Mouse (Mus musculus) adrenal gland, postnatal 36 days (tissue): ENCODE measurements around the gene Maats1. TPM values are rescaled to one million over a fixed set of nuclear protein-coding genes. Genes with fewer than 3 reads are reported as not detected.
A peak's percentile ranks its signal among the peaks of the same experiment; 100 is the strongest.
"Not testable (repeated sequence)": the region's sequence is repeated elsewhere in the genome, so short reads cannot be mapped to it uniquely, and the experiment has no call there.

Experiments
- DNase-seq, 2 experiments: peaks; one replicate each; pipeline ENCODE4 v3.0.0; 2021; ENCODE audit warnings: mixed read lengths in 1 of 2
- total RNA-seq, 2 experiments: library from RNA; stranded (reverse); gene quantifications; 2 replicates each; pipeline ENCODE4 v1.2.3; 2021

Gene Maats1
- total RNA-seq, 2 experiments from 2014 or later = 0.66 to 0.70 TPM

- no peak for DNase-seq
These were observed 6.3 kb upstream of the Maats1 start for GRCm38 (mm10) chr16:38348217-38348761.

DNA sequence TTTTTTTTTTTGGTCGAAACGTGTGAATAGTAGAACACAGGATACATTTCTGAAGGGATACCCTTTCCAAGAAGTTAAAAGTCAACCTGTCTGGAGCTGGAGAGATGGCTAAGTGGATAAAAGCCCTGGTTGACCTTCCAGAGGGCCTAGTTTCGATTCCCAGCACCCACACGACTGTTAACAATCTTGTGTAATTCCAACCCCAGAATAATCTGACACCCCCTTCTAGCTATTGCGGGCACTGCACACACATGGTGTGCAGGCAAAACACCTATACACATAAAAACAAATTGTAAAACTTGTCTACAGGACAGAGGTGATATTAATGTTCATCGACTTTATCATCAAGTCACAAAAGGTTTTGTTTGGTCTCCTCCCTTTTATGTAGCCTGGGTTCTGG, 5.6 kb upstream of the Maats1 start:
- DNase-seq = no peak

DNA sequence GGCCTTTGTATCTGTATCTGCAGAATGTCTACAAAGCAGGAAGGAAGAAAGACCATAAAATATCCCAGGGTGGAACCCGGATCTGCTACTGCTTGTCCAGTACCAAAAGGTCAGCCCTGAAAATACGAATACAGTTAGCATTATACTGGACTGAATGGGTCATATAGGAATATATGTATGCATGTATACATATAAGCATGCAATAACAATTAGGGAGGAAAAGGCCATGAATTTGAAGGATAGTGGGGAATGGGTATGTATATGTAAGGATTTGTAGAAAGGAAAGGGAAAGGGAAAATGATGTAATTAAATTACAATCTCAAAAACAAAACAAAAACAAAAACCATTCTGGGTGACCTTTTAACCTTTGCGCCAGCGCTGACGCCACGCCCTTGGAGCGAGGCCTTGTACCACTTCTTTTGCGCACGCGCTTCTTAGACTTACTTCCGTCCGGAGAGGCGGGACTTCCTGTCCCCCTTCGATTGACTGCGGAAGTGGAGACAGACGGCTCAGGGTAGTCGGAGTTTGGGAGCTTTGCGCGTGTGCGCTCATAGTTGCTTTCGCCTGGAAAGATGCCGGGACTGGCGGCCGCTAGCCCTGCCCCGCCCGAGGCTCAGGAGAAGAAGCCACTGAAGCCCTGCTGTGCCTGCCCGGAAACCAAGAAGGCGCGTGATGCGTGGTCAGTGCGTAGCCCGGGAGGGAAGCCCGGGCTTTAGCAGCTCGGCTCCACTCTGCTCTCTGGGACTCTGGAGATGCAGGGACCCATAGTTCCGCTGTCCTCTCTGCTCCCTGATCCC, 4.8 kb upstream of the Maats1 start, which contains the start of the genes Cox17 and Gm21987:
Cox17 (plus strand) TSS at position 463 of the 797 bp plus-strand sequence.
Gm21987 (plus strand) TSS at position 512 of the 797 bp plus-strand sequence.
- DNase-seq = peak; percentile 92 to 93

DNA sequence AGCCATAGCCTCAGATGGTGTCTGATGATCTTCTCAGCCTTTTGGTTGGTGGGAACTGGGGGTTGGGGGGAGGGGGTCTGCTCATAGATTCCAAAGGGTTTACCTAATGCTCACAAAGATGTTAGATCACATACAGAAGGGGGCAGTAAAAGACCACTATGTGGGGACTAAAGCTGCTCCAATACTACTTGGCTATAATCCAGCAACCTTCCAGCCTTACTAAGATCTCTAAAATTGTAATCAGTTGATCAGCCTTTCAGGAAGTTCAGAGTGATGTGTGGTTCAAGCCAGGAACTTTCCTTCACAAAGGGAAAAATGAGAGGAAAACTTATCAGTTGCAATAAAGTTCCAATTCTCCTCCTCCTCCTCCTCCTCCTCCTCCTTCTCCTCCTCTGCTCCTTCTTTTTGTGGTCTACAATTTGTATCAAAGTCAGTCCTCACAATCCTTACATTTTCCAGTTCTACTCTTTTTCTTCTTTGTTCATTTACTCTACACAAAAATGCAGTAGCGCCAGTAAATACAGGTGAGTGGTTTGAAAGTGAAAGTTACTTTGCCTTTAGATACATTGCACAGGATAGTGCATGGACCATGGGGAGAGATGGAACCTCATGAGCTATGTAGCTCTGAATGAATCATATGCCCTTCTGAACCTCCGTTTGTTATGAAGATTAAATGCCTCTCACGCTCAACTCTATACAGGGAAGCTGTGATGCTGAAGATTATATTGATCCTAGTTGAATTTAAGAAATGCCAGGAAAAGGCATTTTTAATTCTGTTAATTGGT, 3.2 kb upstream of the Maats1 start:
- DNase-seq = no peak

DNA sequence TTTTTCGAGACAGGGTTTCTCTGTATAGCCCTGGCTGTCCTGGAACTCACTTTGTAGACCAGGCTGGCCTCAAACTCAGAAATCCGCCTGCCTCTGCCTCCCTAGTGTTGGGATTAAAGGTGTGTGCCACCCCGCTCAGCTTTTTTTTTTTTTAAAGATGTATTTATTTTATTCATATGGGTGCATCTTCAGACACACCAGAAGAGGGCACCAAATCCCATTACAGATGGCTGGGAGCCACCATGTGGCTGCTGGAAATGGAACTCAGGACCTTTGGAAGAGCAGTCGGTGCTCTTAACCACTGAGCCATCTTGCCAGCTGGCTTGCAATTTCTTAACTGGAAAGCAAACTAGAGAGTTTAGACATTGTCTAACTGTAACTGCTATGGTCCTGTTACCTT, 3.9 kb downstream of the Maats1 start:
- not testable (repeated sequence) for DNase-seq

DNA sequence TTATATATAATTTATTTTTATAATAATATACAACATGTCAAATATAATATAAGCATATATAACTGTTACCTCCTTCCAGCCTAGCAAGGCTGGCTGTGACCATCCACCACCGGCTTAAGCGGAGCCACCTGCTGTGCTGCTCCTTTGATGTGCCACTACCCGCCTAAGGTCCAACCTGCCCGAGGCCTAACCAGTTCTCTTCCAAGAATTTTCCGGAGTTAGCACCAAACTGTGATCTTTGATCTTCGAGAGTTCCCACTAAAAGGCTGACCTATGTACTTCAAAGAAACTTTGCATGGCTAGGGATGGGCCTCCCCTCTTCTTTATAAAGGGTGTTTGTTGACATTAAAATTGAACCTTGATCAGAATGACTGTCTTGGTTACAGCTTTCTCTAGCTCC, 7.5 kb downstream of the Maats1 start:
- DNase-seq = no peak

DNA sequence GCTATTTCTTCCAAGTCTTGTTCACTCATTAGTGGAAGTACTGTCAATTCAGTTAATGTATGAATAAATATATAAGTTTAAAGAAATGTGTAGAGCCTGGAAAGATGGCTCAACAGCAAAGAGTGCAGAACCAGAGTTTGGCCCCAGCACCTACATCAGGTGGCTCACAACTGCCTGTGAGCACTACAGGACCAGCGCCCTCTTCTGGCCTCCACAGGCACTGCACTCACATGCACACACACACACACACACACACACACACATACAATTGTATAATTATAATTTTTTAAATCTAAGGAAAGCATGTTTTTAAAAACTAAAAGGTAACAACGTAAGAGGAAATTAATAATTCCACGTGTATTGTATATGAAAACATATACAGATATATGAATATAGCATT, 12.6 kb downstream of the Maats1 start:
- no peak for DNase-seq

GRCm38 (mm10) chr16:38326778-38327397, 15.1 kb downstream of the Maats1 start:
- DNase-seq = no peak

- no peak for DNase-seq
These were observed 17.6 kb downstream of the Maats1 start for GRCm38 (mm10) chr16:38324311-38324710.

GRCm38 (mm10) chr16:38321452-38321935, 20.4 kb downstream of the Maats1 start:
- peak; percentile 41 to 69 for DNase-seq

DNA sequence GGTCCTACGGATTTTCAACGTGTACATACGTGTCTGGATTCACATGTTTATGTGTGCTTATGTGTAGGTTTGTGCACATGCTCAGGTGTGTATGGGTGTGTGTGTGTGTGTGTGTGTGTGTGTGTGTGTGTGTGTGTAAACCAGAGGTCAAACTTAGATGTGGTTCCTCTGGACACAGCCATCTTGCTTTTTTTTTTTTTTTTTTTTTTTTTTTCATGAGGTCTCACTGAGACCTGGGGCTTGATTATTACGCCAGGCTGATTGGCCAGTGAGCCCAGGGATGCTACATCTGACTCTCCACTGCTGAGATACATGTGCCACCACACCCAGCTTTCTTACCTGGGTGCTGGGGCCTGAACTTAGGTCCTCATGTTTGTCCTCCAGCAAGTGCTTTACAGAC, 22.9 kb downstream of the Maats1 start:
- no peak for DNase-seq

DNA sequence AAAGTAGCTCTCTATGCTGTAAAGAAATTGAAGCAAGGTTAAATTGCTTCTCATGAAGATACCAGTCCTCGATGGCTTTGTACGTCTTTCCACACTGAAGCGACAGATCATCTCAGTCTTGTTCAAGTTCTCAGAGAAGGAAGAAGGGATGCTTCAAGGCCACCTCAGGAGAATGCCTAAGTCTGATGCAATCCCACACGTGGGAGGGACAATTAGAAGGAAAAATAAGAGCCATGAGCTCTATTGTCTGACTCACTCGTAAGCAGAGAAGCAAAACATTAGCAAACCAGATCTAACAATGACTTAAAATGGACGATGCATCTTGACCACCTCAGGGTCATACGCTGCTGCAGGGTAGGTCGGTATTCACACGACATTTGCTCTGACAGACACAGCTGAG, 23.5 kb downstream of the Maats1 start:
- no peak for DNase-seq

DNA sequence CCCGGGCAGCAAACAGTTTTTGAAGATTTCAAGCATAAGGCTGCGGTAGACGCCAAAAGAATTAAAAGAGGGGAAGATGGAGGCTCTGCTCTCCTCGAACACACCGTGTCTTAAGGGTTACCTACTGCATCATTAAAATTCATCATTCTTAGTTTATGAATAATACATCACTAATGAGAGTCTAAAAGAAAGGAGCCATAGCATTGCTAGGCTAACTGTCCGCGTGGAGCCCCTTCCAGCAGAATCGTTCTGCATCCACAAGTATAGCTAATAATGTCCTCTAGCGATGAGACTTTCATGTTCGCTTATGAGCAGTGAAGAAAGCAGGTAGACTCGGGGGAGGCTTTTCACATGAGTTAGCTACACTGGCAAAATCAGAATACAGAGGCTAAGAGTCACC, 33.7 kb downstream of the Maats1 start:
- DNase-seq = no peak

DNA sequence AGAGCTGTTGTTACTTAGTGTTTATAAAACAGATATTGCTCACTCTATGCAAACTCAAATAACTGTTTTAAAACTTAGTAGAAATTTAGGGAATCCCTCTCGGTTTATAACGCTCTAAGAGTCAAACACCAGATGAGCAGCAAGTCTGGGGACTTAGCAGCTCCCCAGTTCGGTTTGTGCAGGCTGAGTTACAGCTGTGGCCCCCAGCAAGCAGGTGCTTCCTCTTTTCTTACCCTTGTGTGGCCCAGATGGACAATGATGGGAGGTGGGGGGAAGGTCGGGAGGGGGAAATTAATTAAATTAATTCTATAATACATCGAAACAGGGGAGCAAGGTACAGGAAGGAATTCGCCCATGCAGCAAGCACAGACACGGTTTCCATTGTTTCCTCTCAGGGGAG, 34.3 kb downstream of the Maats1 start:
- DNase-seq = no peak

- DNase-seq = no peak
These were observed 34.7 kb downstream of the Maats1 start for GRCm38 (mm10) chr16:38307221-38307605.

DNA sequence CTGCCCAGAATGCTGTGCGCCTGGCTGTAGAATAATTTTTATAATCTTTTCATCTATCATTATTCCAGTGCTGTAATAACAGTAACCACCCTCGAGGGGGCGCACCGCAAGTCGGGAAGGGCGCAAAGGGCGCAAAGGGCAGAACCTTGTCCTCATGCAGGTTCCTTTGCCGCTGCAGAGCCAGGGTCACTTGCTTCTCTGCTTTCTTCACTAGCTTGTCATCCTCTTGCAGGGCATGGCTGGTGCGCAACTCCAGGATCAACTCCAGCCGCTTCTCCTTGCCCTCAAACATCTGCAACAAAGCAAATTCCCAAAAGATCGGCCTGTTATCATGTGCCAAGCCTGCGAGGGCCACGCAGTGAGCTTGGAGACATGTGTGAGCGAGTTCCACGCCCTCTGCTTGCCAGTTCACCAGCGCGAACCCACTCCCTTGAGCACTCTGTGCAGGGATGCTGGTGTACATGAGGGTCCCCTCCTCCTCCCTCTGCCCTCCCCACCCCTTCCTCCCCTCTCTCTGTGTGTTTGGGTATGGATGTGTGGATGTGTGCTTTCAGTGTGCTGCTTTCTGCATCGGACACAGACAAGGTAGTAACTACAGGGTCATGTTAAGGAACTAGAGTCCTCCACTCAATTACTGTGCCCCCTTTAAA, 35.2 kb downstream of the Maats1 start:
- peak; percentile 30 to 42 for DNase-seq

DNA sequence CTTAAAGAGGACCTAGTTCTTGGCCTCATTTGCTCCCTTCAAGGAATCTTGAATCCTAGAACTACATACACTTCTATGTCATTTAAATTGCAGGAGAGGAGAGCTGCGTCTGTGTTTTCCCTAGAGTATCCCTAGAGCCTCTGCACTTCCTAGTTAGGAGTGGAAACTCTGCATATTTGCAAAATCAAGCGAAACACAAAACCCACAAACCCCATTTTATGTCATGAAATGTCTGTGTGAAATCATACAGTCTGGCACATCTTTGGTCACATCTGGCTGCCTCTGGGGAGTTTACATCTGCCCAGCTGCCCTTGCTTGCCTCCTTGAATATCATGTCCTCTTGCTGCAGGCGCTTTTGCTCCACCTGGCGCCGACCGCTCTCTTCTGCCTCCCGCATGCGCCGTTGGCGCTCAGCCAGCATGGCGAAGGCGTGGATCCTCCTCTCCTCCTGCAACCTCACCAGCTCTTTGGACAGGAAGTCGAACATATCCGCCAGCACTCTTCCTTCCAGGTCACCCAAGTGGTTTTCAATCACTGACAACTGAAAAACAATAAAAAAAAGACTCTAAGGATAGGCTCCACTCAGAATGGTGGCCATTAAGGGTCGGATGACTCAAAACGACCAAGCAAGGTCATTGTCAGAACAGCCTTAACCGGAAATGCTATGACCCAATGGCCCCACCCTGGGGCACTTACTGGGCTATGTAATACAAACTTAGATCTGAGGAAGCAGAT, 37.3 kb downstream of the Maats1 start:
- peak; percentile 64 to 78 for DNase-seq

DNA sequence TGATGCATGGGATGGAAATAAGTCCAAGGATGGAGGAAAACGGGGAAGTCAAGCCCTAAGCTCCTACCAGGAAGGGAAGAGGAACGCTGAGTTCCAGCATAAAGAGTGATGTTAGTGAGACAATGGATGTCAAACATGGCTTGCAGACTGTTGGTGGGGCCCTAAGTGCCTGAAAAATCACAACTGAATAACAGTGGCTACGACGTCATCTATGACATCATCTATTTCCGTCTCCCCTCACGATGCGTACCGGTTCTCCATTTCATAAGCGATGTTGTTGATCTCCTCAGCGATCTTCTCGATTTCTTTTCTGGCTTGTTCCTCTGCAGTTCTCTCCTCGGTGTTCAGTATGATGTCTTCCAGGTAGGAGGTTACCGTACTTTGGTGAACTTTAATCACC, 39.6 kb downstream of the Maats1 start:
- no peak for DNase-seq

- no peak for DNase-seq
These were observed 43.5 kb downstream of the Maats1 start for GRCm38 (mm10) chr16:38298410-38298809.

DNA sequence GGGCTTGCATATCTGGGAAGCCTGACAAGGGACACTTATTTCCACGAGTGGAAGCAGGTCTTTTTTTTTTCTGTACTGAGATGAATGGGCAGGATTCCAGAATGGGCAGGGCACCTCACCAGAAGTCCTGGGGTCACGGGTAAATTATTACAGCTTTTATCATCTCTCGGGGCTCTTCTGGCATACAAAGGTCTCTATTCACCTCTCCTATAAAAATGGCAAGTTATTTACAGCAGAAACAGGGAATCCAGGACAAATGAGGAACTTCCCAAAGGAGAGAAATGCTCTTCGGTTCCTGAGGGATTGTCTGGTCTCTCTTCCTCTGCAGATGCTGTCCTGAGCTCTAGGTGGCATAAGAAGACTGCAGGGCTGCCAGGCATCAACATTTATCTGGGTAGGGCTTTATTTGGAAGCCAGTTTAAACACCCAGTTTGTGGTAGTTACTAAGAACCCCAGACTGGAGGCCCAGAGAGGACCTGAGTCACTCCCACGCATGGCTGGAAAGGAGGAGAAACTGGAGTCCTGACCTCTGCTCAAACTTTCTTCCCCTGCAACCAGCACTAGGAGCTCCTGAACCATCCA, 46.5 kb downstream of the Maats1 start:
- peak in 1 of 2 experiments; percentile 46 for DNase-seq
